Mouse (Mus musculus) CH12.LX (cell line): ENCODE measurements at regions not wholly inside any gene's neighbourhood (a gene's known extent, or its start where the extent isn't known, plus 50 kb on each side); places are given as distances from the start of the nearest gene placed in this dataset.

ENCODE experiments used
- CTCF ChIP-seq, 2 experiments: IDR thresholded peaks in 1 of 2; conservative IDR thresholded peaks in 1 of 2; 2 replicates each; pipeline ENCODE4 v1.5.1; 2011 to 2012; ENCODE audit warnings: low read depth in 2 of 2, low read length in 2 of 2, improper control_type of control experiment in 1 of 2, inconsistent platforms in 1 of 2, mild to moderate bottlenecking in 1 of 2, moderate library complexity in 1 of 2
- EP300 ChIP-seq: IDR thresholded peaks from 2 replicates; pipeline ENCODE4 v1.6.1; 2011; ENCODE audit warnings: low read length, improper control_type of control experiment
- MEF2A ChIP-seq: IDR thresholded peaks from 2 replicates; pipeline ENCODE4 v1.6.1; 2014; ENCODE audit warnings: low read depth, mild to moderate bottlenecking, inconsistent platforms, low read length, improper control_type of control experiment, borderline replicate concordance
- POLR2A ChIP-seq: IDR thresholded peaks from 2 replicates; pipeline ENCODE4 v1.6.1; 2011; ENCODE audit warnings: low read depth, mild to moderate bottlenecking, improper control_type of control experiment, low read length
- RAD21 ChIP-seq: IDR thresholded peaks from 2 replicates; pipeline ENCODE4 v1.6.1; 2011; ENCODE audit warnings: low read depth, mild to moderate bottlenecking, low read length, improper control_type of control experiment, moderate library complexity
- UBTF ChIP-seq: IDR thresholded peaks from 2 replicates; pipeline ENCODE4 v1.6.1; 2012; ENCODE audit warnings: low read depth, mild to moderate bottlenecking, inconsistent platforms, low read length, improper control_type of control experiment, moderate library complexity
- USF1 ChIP-seq: IDR thresholded peaks from 2 replicates; pipeline ENCODE4 v1.6.1; 2014; ENCODE audit warnings: low read depth, mild to moderate bottlenecking, inconsistent platforms, low read length, improper control_type of control experiment
- ZC3H11A ChIP-seq: IDR thresholded peaks from 2 replicates; pipeline ENCODE4 v1.6.1; 2012; ENCODE audit warnings: low read depth, mild to moderate bottlenecking, inconsistent platforms, low read length, improper control_type of control experiment

- TF ChIP-seq UBTF (no peak), ZC3H11A (no peak), CTCF (conservative IDR thresholded peaks at IDR 0.05 in 1 of 2, IDR thresholded peaks at IDR 0.05 in 1 of 2; ENCODE audit: low read depth in 2 of 2, low read length in 2 of 2) (no peak), MEF2A (no peak), POLR2A (no peak), RAD21 (no peak), EP300 (no peak), USF1 (no peak)
Measured at GRCm38 (mm10) chr1:126907417-126907816, 76.8 kb upstream of the Nckap5 start.
